Mouse (Mus musculus) intestine, postnatal 0 days (tissue): ENCODE results near the gene Pold1. TPM values are rescaled to one million over a fixed set of nuclear protein-coding genes. Genes with fewer than 3 reads are reported as not detected.
A peak's percentile ranks its signal among the peaks of the same experiment; 100 is the strongest.

Experiments
- ATAC-seq: fragments of 200-750 bp; cut with Nextera tagmentation; 2 replicates; pipeline ENCODE4 v1.8.0; 2017; ENCODE audit warnings: mild to moderate bottlenecking, moderate TSS enrichment, moderate library complexity
- H3K27ac ChIP-seq: fragments of 300-500 bp; sonication (generic); 2 replicates; pipeline ENCODE4 v1.5.1; 2014; ENCODE audit warnings: mild to moderate bottlenecking, low read depth, low read length, moderate library complexity
- H3K27me3 ChIP-seq: fragments of 300-500 bp; sonication (generic); replicated peaks from 2 replicates; pipeline ENCODE4 v1.6.1; 2014; ENCODE audit warnings: low read length, mixed read lengths; ENCODE audit not compliant: control insufficient read depth, insufficient read depth
- H3K36me3 ChIP-seq: fragments of 300-500 bp; sonication (generic); 2 replicates; pipeline ENCODE4 v1.6.1; 2014; ENCODE audit warnings: mild to moderate bottlenecking, moderate library complexity; ENCODE audit not compliant: control insufficient read depth, insufficient read depth
- H3K4me1 ChIP-seq: fragments of 300-500 bp; sonication (generic); replicated peaks from 2 replicates; pipeline ENCODE4 v1.6.1; 2014; ENCODE audit warnings: antibody characterized with exemption, low read length, mixed read lengths; ENCODE audit not compliant: control insufficient read depth, insufficient read depth
- H3K4me2 ChIP-seq: fragments of 300-500 bp; sonication (generic); replicated peaks from 2 replicates; pipeline ENCODE4 v1.6.1; 2014; ENCODE audit warnings: low read depth, mild to moderate bottlenecking, moderate library complexity
- H3K4me3 ChIP-seq: fragments of 300-500 bp; sonication (generic); 2 replicates; pipeline ENCODE4 v1.5.1; 2014; ENCODE audit warnings: low read depth, low read length
- H3K9ac ChIP-seq: fragments of 300-500 bp; sonication (generic); 2 replicates; pipeline ENCODE4 v1.6.1; 2014; ENCODE audit warnings: mild to moderate bottlenecking, low read depth, low read length
- H3K9me3 ChIP-seq: fragments of 300-500 bp; sonication (generic); 2 replicates; pipeline ENCODE4 v1.6.1; 2016; ENCODE audit warnings: mixed run types; ENCODE audit not compliant: control insufficient read depth
- CTCF ChIP-seq: sonication (generic); IDR thresholded peaks from 2 replicates; pipeline ENCODE4 v1.5.1; 2016; ENCODE audit warnings: low read depth, mild to moderate bottlenecking, control low read depth, antibody characterized with exemption, moderate library complexity
- WGBS: fragments of 180-500 bp; shearing (Covaris S2); extraction: QIAGEN DNeasy Blood & Tissue Kit; methylation state at CpG from one replicate; pipeline ENCODE4 v1.1.7; 2014; 5-methylcytosine and 5-hydroxymethylcytosine counted together
- polyA plus RNA-seq: library from polyadenylated mRNA; unstranded; fragments of >200 nt; fragmentation: Nextera tagmentation; extraction: Ambion mirVana; gene quantifications from 2 replicates; pipeline ENCODE4 v1.2.1, GENCODE M21; 2015

Gene Pold1
- polyA plus RNA-seq, 1 experiment from 2014 or later: 16.8 TPM

DNA sequence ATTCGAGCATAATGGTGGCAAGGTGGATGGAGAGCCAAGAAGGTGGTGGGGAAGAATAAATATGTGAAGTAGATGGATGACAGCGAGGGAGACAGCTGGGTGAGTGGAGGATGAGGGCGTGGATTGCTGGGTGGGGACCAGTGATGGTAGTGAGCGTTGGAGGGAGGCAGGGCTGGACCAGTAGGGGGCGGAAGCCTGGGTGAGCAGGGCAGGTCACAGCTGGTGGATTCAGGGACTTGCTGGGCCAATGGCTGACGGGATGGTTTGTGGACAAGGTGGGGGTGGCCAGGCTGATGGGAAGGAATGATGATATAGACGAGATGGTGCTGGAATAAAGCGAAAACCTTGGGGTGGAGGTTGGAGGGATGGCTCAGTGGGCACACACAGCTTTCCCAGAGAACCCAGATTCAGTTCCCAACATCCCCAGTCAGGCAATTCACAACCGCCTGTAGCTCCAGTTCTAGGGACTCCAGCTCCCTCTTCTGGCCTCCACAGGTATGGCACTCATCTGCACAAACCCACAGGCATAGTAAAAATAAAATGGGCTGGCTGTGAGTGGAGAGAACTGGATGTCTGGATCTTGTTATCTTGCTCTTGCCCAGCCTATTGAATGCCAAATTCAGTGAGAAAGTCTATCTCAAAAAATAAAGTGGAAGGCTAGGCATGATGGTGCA is 29.3 kb downstream of the Pold1 start:
- Histone ChIP-seq H3K4me2 (no peak overlapping the region), H3K9me3 (no peaks in the 10 kb centered on the region), H3K36me3 (no peaks in the 10 kb centered on the region), H3K27me3 (peaks cover 15% of the 10 kb centered on the region), H3K9ac (no peak overlapping the region), H3K4me1 (no peaks in the 10 kb centered on the region; the same call in 1 of the 2 replicates), H3K27ac (no peak overlapping the region), H3K4me3 (no peak overlapping the region)
- TF ChIP-seq CTCF: peak; percentile 30
- ATAC-seq: no peak
- WGBS: 62% methylated on average over 9 of the region's 9 CpGs

DNA sequence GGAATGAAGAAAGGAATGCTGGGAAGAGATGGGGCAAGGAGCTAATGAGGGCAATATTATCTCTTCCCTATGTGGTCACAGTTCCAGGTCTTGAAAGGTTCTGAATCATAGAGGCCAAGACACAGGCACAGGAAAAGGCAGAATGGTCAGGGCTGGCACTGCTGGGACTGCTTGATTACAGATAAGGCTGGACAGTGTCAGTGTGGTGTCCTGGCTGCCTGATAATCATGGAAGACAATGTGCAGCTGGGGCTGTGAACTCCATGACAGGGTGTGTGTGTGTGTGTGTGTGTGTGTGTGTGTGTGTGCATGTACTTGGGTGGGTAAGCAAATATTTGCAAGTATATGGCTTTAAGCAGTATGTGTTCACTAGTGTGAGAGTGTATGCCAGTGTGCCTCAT is 41.2 kb downstream of the Pold1 start:
- H3K9ac ChIP-seq: no peak overlapping the region
- H3K4me3 ChIP-seq: no peak overlapping the region
- 0 out of 2 replicates have a peak, but pooled peaks cover 3% of the 10 kb centered on the region for H3K9me3 ChIP-seq
- no peak overlapping the region for H3K27ac ChIP-seq
- H3K27me3 ChIP-seq: no peaks in the 10 kb centered on the region
- H3K4me2 ChIP-seq: no peak overlapping the region
- ATAC-seq: no peak
- no peak for TF ChIP-seq CTCF
- H3K36me3 ChIP-seq: no peaks in the 10 kb centered on the region
- no peaks in the 10 kb centered on the region for H3K4me1 ChIP-seq

DNA sequence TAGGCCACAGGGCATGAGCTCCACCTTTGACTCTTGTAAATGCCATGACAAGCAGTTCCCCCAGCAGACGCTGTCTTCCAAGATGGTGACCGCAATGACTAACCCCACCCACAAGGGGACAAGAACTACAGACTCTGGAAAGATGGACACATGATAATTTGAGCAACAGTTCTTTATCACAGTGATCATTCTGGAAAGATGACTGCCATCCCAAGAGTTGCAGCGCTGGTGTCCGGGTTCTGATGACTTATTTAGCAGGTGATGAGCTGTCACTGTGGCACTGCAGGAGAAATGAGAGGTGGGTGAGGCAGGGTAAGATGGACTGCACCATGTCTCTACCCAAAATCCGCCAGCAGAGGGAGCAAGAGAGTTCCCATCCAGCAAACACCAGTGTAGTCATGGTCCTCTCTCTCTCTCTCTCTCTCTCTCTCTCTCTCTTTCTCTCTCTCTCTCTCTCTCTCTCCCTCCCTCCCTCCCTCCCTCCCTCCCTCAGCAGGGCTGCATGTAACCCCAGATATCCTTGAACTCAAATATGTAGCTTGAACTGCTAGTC is 47.0 kb downstream of the Pold1 start:
- H3K9me3 ChIP-seq: 0 out of 2 replicates have a peak, but pooled peaks cover 2% of the 10 kb centered on the region
- no peak overlapping the region for H3K27ac ChIP-seq
- no peaks in the 10 kb centered on the region for H3K4me1 ChIP-seq
- H3K27me3 ChIP-seq: 0 out of 2 replicates have a peak, but pooled peaks cover 3% of the 10 kb centered on the region
- no peaks in the 10 kb centered on the region for H3K36me3 ChIP-seq
- WGBS: 37% methylated on average over 5 of the region's 5 CpGs
- no peak for ATAC-seq
- H3K9ac ChIP-seq: no peak overlapping the region
- no peak overlapping the region for H3K4me3 ChIP-seq
- H3K4me2 ChIP-seq: no peak overlapping the region
- TF ChIP-seq CTCF: peak; percentile 81

DNA sequence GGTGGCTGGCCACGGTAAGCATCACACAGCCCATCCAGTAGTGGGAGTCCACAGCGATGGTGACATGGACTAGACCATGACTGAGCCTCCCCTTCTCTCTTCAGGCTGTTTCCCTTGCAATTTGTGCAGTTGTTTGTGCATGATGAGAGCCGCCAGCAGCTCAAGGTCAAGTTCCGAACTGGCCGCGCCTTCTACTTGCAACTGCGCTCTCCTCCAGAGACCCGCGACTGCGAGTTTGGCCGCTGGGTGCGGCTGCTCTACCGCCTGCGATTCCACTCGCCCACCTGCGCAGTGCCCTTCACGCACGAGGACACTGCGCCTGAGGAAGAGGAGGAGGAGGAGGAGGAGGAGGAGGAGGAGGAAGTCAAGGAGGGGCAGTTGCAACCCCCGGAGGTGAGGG is 48.6 kb downstream of the Pold1 start:
- ATAC-seq: no peak
- no peak overlapping the region for H3K4me3 ChIP-seq
- no peak overlapping the region for H3K27ac ChIP-seq
- 0 out of 2 replicates have a peak, but pooled peaks cover 2% of the 10 kb centered on the region for H3K9me3 ChIP-seq
- H3K9ac ChIP-seq: no peak overlapping the region
- no peak overlapping the region for H3K4me2 ChIP-seq
- H3K27me3 ChIP-seq: 0 out of 2 replicates have a peak, but pooled peaks cover 3% of the 10 kb centered on the region
- no peaks in the 10 kb centered on the region for H3K36me3 ChIP-seq
- peaks cover 9% of the 10 kb centered on the region; the same call in 1 of the 2 replicates for H3K4me1 ChIP-seq
- WGBS: 45% methylated on average over 16 of the region's 20 CpGs
- TF ChIP-seq CTCF: no peak

- Histone ChIP-seq H3K4me2 (no peak overlapping the region), H3K27ac (no peak overlapping the region), H3K9me3 (no peaks in the 10 kb centered on the region), H3K4me3 (no peak overlapping the region), H3K27me3 (0 out of 2 replicates have a peak, but pooled peaks cover 3% of the 10 kb centered on the region), H3K4me1 (peaks cover 9% of the 10 kb centered on the region; the same call in 1 of the 2 replicates), H3K9ac (no peak overlapping the region), H3K36me3 (0 out of 2 replicates have a peak, but pooled peaks cover 4% of the 10 kb centered on the region)
- 82% methylated on average over 1 of the region's 1 CpGs for WGBS
- no peak for ATAC-seq
- TF ChIP-seq CTCF: no peak
Measured at GRCm38 (mm10) chr7:44498922-44499321, 49.7 kb downstream of the Pold1 start.

DNA sequence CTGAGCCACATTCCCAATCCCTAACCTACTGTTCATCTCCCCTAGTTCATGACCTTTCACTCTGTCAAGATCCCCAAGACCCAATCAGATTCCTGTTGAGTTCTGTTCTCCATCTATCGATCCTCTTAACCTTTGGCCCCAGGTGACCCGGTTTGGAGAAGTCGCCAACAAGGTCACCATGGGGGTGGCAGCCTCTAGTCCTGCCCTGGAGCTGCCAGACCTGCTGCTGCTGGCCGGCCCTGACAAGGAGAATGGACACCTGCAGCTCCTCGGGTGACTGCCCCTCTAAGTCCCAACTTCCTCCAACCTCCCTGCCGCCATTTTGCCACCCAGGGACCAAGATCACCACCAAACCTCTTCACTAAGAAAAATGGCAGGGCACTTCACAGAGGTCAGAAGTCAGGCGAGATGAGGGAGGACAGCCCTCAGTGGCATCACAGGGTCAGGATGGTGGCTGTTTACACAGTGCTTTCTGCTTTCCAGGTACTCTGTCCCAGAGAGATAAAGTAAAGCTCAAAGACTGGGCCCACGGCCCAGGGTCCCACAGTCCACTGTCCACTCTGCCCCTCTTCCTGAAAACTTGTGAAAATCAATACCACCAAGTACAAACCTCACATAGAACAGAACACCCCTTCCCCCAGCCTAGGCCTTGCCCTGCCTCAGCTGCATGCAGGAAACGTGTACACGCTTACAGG is 51.1 kb downstream of the Pold1 start:
- H3K9ac ChIP-seq: no peak overlapping the region
- TF ChIP-seq CTCF: no peak
- ATAC-seq: no peak
- 0 out of 2 replicates have a peak overlapping the region, but pooled peaks have one; percentile 93 for H3K4me2 ChIP-seq
- H3K27ac ChIP-seq: no peak overlapping the region
- H3K4me3 ChIP-seq: no peak overlapping the region
- peaks cover 8% of the 10 kb centered on the region; the same call in 1 of the 2 replicates for H3K36me3 ChIP-seq
- 0 out of 2 replicates have a peak, but pooled peaks cover 3% of the 10 kb centered on the region for H3K27me3 ChIP-seq
- no peaks in the 10 kb centered on the region for H3K9me3 ChIP-seq
- whole genome bisulfite sequencing: 77% methylated on average over 10 of the region's 10 CpGs
- peaks cover 9% of the 10 kb centered on the region; the same call in 1 of the 2 replicates for H3K4me1 ChIP-seq
